Mouse (Mus musculus) adrenal gland, adult 2 months (tissue): Measurements from ENCODE around the gene Pigx. TPM values are rescaled to one million over a fixed set of nuclear protein-coding genes. Genes with fewer than 3 reads are reported as not detected.

ENCODE experiments used
- DNase-seq: peaks from one replicate; pipeline ENCODE4 v3.0.0; 2021
- long read RNA-seq: library from polyadenylated mRNA; stranded (forward); transcript quantifications from one replicate; pipeline ENCODE4 v2.0.0, GENCODE M21; 2021
- polyA plus RNA-seq: library from polyadenylated mRNA; depleted of rRNA; stranded (reverse); fragments of >200 nt; gene quantifications from 2 replicates; pipeline ENCODE4 v1.2.3, GENCODE M21; 2012; rRNA removed
- total RNA-seq, 2 experiments: library from RNA; stranded (reverse); gene quantifications; 2 replicates each; pipeline ENCODE4 v1.2.3; 2021

Gene Pigx
- total RNA-seq = 10 to 100 TPM; 30.8 to 35.5 TPM
- polyA plus RNA-seq = 27.6 and 40.0 TPM in 2 replicates
- long read RNA-seq, transcript Pigx-201 (6 exons, 993 nt) = major isoform, 18 of 33 reads
- long read RNA-seq, transcript Pigx-211 (6 exons, 982 nt) = minor isoform, 5 of 33 reads
- long read RNA-seq, partial matches to known transcripts = 2 of 33 reads
- long read RNA-seq, other reads (novel, unspliced or antisense) = 8 of 33 reads

DNA sequence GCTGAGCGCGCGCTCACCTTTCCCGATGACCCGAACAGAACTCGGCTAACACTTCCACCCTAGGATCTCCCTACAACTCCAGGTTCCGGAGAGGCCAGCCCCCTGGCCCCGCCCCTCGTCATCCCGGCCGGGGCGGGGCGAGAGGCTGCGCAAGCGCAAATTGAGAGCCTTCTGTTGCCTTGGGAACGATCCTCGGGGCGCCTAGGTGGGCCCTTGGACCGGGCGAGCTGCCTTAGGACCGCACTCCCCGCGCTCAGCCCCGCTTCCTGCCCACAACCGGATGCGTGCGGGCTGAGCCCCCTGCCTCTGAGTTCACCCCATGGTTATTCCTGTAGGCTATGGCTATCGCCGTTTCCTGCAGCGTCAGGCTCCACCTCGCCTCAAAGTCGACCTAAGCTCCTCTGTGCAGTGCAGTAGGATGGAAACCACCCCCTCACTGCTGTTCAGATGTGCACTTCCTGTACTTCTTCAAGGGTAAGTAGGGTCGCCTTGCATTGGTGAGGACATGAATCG is at the start of gene Pigx, which contains the start of gene Cep19:
TSS of gene Pigx (minus strand) at position 103 of the 513 bp plus-strand sequence.
TSS of gene Cep19 (plus strand) at position 163 of the 513 bp plus-strand sequence.
- DNase-seq = peak; percentile 96

DNA sequence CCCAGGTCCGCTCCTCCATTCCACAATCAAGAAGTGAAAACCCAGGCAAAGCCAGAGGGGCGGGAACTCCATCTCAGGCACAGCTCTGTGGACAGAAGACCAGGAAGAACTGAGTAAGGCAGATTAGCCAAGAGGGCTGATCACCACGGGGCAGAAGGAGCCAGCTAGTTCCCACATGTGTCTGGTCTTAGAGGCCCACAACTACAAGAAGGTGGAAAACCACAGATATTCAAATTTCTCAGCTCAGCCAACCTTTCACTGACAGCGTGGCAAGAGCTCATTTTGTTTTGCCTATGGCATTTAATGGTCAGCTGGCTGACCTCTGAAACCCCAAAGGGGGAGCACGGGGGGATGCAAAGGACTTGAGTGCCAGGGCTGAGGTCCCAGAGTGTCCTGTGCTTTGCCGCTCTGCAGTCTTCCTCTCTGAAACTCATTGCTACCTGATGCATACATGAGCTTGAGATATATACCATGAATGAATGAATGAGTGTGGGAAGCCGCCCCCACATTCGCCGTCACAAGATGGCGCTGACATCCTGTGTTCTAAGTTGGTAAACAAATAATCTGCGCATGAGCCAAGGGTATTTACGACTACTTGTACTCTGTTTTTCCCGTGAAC is 48.2 kb upstream of the Pigx start:
- DNase-seq = no peak

DNA sequence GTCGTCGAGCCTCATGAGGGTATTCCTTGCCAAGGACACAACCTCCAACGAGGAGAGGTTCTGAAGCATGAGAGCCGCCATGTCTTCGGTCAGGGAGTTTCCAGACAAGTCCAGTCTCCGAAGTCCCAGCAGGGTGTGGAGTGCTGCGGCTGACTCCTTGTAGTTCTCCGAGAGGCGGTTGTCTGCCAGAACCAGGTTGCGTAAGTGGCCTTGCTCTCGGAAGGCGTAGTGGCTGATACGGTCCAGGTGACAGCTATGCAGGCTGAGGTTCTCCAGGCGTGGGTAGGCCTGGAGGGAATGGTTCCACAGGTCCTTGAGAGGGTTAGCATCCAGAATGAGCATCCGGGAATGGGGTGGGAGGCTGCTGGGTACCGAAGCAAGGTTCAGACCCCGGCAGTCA is 45.1 kb upstream of the Pigx start:
- DNase-seq = no peak

DNA sequence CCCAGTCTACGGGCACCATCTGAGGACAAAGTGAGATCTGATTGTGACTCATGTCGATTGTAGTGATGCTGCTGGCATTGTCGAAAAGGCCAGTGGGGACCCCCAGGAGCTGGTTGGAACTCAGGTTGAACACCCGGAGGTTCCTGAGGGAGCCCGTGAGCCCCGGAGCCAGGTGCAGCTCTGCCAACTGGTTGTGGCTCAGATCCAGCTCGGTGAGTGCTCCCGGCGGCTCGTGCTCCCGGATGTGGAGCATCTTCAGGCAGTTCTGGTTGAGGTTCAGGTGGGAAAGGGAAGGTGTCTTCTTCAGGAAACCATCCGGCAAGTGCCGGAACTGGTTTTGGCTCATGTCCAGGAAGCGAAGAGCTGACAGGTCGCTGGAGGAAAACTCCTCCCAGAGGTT is 44.2 kb upstream of the Pigx start:
- no peak for DNase-seq

DNA sequence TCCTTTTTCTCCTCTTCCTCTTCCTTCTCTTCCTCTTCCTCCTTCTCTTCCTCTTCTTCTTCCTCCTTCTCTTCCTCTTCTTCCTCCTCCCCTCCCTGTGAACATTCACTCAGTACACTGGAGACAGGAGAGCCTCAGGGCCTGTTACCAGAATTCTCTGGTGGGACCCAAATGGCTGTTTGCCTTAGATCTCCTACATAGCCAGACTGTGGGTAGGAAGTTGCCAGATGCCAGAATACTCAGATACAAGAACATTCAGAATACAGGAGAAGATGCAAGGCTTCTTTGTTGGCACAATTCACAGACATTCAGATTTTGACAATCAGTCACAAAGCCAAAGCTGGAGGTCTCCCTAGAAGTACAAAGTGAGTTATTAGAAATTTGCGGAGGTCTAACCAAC is 39.4 kb upstream of the Pigx start:
- no peak for DNase-seq

DNA sequence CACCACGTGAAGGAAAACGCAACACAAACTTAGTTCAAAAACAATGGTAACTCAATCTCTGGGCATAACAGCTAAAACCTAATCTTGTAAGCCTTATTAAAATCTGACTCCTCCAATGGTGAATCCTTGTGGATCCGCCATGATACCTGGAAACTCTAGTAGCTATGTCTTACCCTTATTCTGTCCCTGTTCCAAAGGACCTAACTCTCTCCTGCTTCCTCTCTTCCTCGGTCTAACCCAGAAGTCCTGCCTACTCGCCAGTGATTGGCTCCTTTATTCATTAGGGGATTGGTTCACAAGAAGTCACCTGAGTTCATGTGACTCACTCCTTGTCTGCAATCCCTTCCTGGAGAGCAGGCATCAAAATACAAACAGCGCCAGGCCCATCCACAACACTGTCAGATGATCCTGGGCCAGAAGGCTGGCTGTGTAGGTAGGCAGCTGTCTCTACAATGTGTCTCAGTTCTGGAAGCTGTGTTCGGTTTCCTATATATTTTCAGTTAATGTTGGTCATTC is 36.4 kb upstream of the Pigx start:
- DNase-seq = no peak

DNA sequence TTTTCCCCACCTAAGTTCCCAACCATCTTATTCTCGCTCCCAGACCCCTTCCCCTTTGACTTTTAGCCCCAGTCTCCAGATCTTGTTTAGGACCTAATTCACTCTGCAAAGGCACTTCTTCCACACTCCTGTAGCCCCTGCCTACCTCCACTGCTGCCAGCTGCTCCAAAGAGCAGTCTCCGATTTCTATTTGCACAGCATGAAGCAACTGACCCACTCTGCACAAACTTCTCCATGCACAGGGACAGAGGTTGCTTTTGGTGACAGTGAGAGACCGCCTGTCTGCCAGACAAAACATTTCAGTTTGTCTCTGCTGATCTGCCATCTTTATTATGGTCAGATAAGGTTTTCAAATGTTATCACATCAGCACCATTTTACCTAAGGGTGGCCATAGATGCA is 33.6 kb upstream of the Pigx start:
- no peak for DNase-seq

DNA sequence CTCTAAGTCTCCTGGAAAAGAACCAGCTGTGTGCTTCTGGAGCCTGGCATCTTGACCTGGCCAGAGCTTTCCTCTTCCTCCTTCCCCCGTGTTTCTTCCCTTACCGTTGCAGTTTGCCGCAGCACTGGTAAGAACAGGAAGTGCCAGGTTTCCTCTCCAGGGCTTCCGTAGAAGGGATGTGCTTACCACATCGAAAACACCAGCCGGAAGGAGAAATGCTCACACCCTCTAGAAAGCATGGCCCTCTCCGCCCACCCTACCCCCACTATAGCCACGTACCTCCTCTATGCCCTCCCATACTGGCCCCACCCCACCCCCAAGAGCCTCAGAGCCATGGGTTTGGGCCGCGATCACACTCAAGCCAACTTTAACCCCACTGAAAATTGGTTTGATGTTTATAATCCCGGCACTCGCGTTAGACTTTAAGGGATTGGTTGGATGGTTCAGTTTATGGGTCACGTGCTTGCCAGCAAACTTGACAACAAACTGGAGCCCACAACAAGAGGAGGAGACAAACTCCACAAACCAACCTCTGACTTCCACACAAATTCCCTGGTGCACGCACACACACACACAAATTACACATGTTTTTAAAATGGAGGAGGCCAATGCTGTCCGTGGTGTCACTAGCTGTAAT is 30.8 kb upstream of the Pigx start:
- peak; percentile 51 for DNase-seq

DNA sequence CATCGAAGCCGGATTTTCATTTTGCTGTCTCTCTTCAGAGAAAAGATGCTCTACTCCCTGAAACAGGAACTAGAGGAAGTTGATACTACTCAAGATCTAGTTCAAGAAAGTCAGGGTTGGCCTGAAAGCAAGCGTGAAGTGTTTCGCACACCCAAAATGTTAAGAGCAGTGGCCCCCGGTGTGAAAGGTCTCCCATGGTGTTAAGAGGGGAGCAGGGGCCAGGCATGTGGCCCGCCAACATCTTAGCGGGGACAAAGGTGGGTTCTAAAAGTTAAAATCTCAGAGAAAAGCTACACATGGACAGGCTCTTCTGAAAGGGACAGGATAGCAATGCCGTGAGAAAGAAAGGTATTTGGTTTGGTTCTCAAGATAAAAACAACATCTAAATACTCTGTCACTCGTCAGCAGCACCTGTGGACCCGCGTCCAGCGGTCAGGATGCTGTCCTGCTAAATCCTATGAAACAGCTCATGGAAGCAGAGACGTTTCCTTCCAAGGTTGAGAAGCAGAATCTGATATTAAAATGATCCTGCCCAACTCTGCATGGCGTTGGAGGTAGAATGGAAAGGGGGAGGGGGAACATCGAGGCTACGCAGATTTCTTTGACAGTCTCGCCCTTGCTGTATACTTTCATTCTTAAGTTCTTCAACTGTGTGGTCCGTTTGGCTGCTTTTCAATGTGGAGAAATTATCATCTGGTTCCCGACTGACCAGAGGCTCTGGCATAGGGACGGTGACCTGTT is 30.1 kb upstream of the Pigx start:
- DNase-seq = no peak

DNA sequence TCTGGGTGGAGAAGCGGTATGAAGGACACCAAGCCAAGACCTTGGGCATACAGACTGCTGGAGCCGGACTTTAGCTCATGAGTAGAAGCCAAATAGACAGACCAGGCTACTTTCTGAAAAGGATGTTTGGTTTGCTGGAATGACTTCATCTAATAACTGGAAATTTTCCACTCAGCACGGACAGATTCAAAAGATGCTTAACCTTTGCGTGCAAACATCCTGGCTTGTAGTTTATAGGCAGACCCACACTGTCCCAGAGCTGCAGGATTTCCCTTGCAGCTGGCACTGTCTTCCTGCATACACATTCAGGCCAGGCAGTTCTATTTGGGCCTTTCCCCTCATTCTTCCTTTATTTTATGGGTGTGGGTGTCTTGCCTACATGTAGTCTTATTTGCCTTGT is 27.5 kb upstream of the Pigx start:
- peak; percentile 23 for DNase-seq

DNA sequence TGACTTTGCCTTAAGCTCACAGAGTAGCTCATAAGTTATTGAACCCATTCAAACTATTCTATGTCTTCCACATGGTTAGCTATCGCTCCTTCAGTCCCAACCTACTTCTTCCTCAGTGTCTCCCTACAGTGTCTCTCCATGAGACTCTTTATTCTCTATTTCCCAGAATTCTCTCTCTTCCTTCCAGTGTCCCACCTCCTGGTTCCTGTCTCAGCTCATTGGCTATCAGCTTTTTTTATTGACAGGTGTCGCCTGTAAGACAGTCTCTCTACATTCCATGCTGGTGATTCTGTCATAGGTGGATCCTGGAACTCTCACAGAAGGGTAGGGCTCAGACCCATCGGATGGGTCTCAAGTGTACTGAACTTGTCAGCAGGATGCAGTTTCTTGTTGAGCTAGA is 25.8 kb upstream of the Pigx start:
- DNase-seq = no peak

DNA sequence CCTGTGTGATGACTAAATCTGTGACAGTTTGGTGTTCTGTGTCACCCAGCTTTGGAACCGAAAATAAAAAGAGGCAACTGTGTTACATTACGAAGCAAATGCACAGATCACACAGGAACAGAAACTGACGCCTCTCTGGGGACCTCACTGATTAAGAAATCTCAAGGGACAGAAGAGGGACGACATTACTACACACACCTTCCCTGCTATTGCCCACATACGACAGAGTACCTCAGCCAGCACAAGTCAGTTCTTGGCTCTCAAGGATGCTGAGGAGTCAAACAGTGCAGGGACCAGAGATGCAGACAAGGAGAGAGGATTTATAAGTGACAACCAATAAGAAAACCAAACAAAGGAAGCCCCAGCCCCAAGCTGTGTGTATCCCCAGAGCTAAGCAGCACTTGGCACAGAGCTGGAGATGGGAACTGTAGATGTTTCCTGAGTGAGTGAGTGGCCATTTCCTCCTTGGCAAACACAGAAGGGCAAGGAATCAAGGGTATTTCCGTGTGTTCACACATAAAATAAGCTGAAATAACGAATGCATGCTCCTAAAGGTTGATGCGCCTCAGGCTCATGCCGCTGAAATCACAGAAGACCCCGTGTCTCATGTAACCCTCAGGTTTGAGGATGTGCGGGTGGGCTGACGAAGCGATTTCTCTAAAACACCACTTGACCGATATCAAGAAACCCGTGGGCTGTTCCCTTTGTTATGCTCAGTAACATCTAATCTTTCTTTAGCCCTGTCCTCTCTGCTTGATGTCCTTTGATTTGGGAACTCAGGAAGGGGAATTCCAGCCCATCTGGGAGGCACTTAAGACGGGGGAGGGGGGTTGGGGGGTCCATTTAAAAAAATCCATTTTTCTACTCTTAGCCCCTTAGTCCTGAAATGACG is 25.1 kb upstream of the Pigx start:
- peak; percentile 27 for DNase-seq

DNA sequence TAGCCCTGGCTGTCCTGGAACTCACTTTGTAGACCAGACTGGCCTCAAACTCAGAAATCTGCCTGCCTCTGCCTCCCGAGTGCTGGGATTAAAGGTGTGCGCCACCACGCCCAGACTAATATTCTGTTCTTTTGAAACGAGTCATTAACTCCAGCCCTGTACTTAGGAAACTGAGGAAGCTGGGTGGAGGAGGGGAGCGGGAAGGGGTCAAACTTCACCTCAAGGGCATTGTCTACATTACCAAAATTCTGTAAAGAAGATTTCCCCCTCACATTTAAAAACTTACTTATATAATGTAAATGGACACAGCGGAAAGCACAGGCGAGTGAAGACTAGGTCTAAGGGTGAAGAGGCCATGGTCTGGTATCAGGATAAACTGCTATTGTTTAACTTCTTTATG is 24.5 kb upstream of the Pigx start:
- DNase-seq = no peak

DNA sequence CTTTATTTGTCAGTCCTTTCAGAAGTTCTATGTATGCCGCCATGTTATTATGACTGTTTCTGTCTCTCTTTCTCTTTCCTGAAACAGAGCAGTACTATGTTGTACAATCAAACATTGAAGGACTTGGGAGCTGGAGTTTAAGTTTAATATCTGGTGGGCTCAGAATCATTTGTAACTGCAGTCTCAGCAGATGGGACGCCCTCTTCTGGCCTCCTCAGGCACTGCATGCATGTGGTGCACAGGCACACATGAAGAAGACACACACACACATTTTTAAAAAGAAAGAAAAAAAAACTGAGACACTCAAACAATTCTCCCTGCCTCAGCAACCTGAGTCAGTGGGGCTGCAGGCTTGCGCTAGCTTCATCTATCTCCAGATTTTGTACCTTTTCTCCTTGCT is 20.9 kb upstream of the Pigx start:
- no peak for DNase-seq

DNA sequence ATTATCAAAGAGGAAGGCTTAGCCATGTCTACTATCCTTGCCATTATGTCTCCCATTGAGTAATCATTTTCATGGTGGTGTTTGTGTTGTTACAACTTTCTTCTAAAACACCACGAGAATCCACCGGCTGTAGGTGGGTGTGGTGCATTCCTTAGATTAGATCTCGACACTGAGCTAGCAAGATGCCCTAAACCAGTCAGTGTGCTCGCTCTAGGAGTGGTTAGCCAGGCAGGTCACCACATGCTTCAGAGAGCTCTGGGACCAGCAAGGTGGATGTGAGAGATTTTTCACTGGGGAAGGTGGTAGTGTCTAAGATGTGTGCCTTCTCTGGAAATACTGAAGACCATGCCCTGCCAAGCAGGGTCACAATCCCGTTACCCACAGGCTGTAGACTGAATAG is 16.6 kb upstream of the Pigx start:
- DNase-seq = no peak

DNA sequence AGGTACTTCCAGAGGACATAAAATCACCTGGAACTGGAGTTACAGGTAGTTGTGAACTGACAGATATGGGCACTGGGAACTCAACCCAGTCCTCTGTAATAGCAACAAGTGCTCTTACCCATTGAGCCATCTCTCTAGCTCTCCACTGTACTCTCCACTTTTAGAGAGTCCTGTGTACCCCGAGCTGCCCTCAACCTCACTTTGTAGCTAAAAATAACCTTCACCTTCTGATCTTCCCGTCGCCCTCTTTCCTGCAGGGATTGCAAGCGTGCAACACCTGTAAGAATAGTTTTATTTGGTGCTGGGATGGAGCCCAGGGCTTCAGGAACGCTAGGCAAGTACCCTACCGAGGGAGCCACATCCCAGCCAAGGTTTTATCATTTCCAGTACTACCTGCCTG is 16.2 kb upstream of the Pigx start:
- DNase-seq = no peak

DNA sequence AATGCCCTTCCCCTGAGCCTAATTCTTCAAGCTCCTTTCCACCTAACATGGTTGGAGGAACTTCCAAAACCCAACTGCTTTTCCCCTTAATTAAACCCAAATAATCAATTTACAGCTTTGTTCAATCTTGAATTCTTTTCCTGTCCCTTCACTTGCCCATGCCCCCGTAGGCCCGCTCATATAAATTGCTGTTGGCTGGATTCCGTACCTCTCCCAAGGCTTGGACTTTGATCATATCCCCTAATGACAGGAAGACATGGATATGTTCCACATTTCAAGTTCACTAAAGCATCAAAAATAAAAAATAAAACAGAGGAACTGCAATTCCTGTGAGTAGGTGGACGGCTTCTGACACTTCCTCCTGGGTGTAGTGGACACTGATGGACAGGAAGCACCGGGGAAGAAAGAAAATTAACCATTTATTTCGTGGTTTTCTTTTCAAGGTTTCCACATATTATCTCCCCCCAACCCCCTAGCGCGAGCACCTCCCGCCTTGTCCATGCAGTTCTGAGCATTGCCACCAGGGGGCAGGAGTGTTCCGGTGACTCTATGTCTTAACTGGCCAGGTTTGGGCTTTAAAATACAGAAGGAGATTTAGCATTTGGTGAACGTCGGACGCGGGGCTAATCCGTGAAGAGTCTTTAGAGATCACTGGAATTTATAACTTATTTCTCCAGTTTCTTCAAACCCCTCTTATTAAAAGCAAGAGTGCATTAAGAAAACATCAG is 15.6 kb upstream of the Pigx start:
- DNase-seq = peak; percentile 83

DNA sequence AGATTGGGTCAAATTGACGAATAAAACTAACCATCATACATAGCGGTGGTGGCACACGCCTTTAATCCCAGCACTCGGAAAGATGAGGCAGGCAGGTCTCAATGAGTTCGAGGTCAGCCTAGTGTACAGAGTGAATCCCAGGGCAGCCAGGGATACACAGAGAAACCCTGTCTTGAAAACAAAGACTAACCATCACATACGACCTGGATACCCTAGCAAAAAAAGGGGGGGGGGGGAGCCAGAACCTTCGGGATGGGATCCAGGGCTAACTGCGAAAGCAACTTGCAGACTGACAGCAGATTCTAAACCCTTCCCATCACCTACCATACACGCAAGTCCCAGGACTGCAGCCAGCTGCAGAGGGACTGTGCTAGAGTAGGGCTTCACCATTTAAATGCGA is 14.9 kb upstream of the Pigx start:
- DNase-seq = no peak

DNA sequence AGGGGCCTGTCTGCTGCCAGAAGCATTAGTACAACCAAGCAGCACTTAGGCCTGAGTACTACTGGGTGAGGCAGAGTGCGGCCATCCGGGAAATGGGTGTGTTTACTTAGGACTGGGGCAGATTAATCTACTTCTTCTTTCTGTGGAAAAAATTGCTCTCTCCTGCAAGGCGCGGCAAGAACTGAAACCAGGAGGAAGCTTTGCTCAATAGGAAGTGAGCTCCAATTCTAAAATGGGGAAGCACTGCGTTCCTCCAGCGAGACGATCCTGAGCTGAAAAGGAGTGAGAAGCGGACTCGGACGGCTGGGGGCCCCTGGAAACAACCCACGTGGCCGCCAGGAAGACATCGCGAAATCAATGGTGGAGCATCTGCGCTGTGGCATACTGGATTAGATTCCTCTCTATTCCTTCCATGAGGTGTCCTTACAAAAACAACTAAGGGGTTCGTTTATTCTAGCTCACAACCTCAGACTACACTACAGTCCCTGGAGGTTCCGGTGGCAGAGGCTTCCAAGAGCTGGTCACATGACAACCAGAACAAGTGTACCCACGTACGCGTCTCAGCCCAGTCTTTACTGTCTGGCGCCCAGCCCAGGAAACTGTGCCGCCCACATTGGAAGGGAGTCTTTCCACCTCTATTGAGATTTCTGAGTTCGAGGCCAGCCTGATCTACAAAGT is 14.1 kb upstream of the Pigx start:
- DNase-seq = peak; percentile 54
